Mouse (Mus musculus) neural tube, embryonic 11.5 days (tissue): ENCODE data around the gene Nkx3-2. TPM values are rescaled to one million over a fixed set of nuclear protein-coding genes. Genes with fewer than 3 reads are reported as not detected.

Source experiments
- ATAC-seq: fragments of 200-750 bp; cut with Nextera tagmentation; 2 replicates; pipeline ENCODE4 v1.8.0; 2017; ENCODE audit warnings: moderate number of reproducible peaks, mild to moderate bottlenecking, moderate TSS enrichment, moderate library complexity; ENCODE audit not compliant: insufficient read depth, low FRiP score, low TSS enrichment
- DNase-seq: peaks from one replicate; pipeline ENCODE4 v3.0.0-alpha.2; 2015; ENCODE audit warnings: low spot score
- H3K27ac ChIP-seq: fragments of 300-500 bp; sonication (generic); 2 replicates; pipeline ENCODE4 v1.5.1; 2014; ENCODE audit warnings: low read depth, mild to moderate bottlenecking, low read length
- H3K27me3 ChIP-seq: fragments of 300-500 bp; sonication (generic); 2 replicates; pipeline ENCODE4 v1.6.1; 2014; ENCODE audit warnings: mild to moderate bottlenecking, low read length, mixed read lengths; ENCODE audit not compliant: control insufficient read depth, insufficient read depth
- H3K36me3 ChIP-seq: fragments of 300-500 bp; sonication (generic); 2 replicates; pipeline ENCODE4 v1.6.1; 2014; ENCODE audit warnings: mild to moderate bottlenecking, low read length, moderate library complexity, mixed read lengths; ENCODE audit not compliant: control insufficient read depth, insufficient read depth
- H3K4me1 ChIP-seq: fragments of 300-500 bp; sonication (generic); 2 replicates; pipeline ENCODE4 v1.6.1; 2014; ENCODE audit warnings: low read length, mixed read lengths; ENCODE audit not compliant: control insufficient read depth, insufficient read depth
- H3K4me2 ChIP-seq: fragments of 300-500 bp; sonication (generic); 2 replicates; pipeline ENCODE4 v1.6.1; 2014; ENCODE audit warnings: low read depth, mild to moderate bottlenecking, moderate library complexity
- H3K4me3 ChIP-seq: fragments of 300-500 bp; sonication (generic); 2 replicates; pipeline ENCODE4 v1.5.1; 2014; ENCODE audit warnings: low read depth, low read length
- H3K9ac ChIP-seq: fragments of 300-500 bp; sonication (generic); 2 replicates; pipeline ENCODE4 v1.6.1; 2014; ENCODE audit warnings: mild to moderate bottlenecking, low read length
- H3K9me3 ChIP-seq: fragments of 300-500 bp; sonication (generic); 2 replicates; pipeline ENCODE4 v1.6.1; 2016; ENCODE audit warnings: low read length; ENCODE audit not compliant: control insufficient read depth
- WGBS: fragments of 180-500 bp; shearing (Covaris S2); extraction: QIAGEN DNeasy Blood & Tissue Kit; methylation state at CpG from one replicate; pipeline ENCODE4 v1.1.7; 2014; 5-methylcytosine and 5-hydroxymethylcytosine counted together
- polyA plus RNA-seq: library from polyadenylated mRNA; unstranded; fragments of >200 nt; fragmentation: Nextera tagmentation; extraction: Ambion mirVana; gene quantifications from 2 replicates; pipeline ENCODE4 v1.2.1, GENCODE M21; 2014

Gene Nkx3-2
- polyA plus RNA-seq, 1 experiment from 2014 or later, result 2.5 TPM

DNA sequence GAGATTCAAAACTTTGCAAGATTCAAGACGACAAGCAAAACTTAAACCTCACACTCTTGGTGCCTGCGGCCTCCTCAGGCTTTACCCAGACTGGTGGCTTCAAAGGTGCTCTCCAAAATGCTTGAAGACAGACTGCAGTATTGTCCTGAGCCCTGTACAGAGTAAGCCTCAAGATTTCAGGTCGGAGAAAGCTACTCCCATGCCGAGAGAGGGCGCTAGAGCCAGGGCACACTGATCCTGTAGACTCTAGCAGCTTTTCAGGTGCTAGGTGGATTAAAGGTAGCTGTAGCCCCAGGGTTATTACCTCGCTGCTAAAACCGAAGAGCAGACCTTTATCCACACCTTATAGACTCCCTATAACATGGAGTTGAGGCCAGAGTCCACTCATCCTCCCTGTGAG is 20.1 kb downstream of the Nkx3-2 start:
- Histone ChIP-seq H3K27me3 (peaks cover 52% of the 10 kb centered on the region), H3K9ac (no peak overlapping the region), H3K4me2 (no peak overlapping the region), H3K4me1 (no peaks in the 10 kb centered on the region), H3K27ac (no peak overlapping the region), H3K4me3 (no peak overlapping the region), H3K9me3 (no peaks in the 10 kb centered on the region), H3K36me3 (no peaks in the 10 kb centered on the region)
- DNase-seq (no peak), ATAC-seq (no peak)
- 3% methylated on average over 7 of the region's 7 CpGs for WGBS

DNA sequence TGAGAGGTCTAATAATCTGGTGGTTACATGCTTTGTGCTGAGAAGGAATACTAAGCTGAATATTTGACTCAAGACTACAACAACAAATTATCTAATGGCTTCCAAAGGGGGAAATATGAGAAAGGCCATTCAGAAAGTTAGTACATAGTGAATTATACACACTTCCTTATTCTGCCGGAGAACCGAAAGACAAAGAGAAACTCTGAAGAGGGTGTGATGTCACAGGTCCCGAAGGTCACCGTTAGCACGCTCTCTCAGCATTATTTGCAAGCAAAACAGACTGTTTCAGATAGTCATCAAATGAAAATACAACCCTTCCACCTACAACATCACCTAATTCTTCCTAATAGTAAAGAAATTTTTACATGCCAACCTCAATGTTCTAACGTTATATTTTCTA is 25.5 kb downstream of the Nkx3-2 start:
- Histone ChIP-seq H3K9ac (no peak overlapping the region), H3K4me1 (no peaks in the 10 kb centered on the region), H3K36me3 (no peaks in the 10 kb centered on the region), H3K4me3 (no peak overlapping the region), H3K4me2 (no peak overlapping the region), H3K27me3 (peaks cover 1% of the 10 kb centered on the region; the same call in 1 of the 2 replicates), H3K27ac (no peak overlapping the region), H3K9me3 (no peaks in the 10 kb centered on the region)
- DNase-seq, result no peak
- 70% methylated on average over 6 of the region's 6 CpGs for WGBS
- no peak for ATAC-seq

DNA sequence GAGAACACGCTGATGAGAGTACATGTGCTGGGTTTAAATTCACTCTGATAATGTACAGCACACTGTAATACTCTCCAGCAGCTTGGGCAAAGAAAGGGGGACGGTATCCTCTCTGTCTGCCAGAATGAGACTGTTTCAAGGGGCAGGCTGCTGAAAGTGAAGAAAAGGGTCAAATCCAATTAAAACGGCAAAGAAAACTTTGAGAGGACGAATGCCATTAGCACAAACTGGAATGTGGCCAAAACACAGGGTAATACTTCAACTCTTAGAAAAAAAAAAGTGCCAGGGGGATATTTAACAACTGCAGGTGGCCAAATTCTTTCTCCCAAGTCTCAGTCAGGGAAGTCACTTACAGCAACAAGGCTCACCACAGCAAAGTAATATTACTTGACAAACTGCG is 27.3 kb downstream of the Nkx3-2 start:
- no peaks in the 10 kb centered on the region for H3K9me3 ChIP-seq
- no peaks in the 10 kb centered on the region for H3K4me1 ChIP-seq
- DNase-seq, result no peak
- H3K4me2 ChIP-seq, result no peak overlapping the region
- no peak overlapping the region for H3K27ac ChIP-seq
- H3K4me3 ChIP-seq, result no peak overlapping the region
- no peaks in the 10 kb centered on the region for H3K27me3 ChIP-seq
- H3K36me3 ChIP-seq, result no peaks in the 10 kb centered on the region
- 56% methylated on average over 5 of the region's 5 CpGs for WGBS
- H3K9ac ChIP-seq, result no peak overlapping the region
- ATAC-seq, result no peak

DNA sequence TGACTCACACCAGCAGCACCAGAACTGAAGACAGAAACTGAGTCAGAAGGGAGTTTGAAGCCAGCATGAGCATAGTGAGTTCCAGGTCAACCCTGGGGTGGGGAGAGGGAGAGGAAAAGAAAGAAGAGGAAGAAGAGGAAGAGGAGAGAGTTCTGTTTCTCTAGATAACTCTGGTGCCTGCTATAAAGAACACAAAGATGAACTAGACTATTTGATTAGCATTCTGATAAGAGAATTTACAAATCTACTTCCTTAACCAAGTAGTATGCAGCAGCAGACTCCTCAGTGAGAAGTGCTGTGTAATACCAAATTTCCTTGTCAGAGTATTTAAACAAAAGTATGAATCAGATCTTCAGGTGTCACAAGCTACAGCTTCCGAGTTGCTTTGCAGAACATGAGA is 37.3 kb downstream of the Nkx3-2 start:
- H3K36me3 ChIP-seq, result no peaks in the 10 kb centered on the region
- no peak overlapping the region for H3K27ac ChIP-seq
- no peak for DNase-seq
- H3K4me3 ChIP-seq, result no peak overlapping the region
- no peak for ATAC-seq
- H3K9ac ChIP-seq, result no peak overlapping the region
- no peaks in the 10 kb centered on the region for H3K9me3 ChIP-seq
- no peaks in the 10 kb centered on the region for H3K4me1 ChIP-seq
- 90% methylated on average over 1 of the region's 1 CpGs for WGBS
- no peaks in the 10 kb centered on the region for H3K27me3 ChIP-seq
- H3K4me2 ChIP-seq, result no peak overlapping the region

DNA sequence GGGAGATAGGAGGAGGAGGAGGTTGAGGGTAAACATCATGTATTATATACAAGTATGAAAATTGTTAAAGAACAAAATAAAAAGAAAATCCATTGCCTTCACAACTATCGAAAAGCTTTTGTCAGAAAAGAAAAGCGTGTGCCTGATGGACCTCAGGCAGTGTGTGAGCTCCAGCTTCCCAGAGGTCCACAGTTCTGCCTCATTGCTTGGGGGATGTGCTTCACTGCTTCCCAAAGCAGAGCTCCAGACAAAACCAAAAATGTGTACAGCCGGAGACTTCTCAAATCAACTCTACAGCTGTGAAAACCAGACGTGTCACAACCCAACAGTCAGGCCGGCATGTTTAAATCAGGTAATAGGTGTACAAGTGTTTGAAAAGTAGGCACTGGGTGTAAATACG is 38.7 kb downstream of the Nkx3-2 start:
- no peak overlapping the region for H3K4me2 ChIP-seq
- no peak overlapping the region for H3K27ac ChIP-seq
- no peaks in the 10 kb centered on the region for H3K9me3 ChIP-seq
- H3K4me1 ChIP-seq, result no peaks in the 10 kb centered on the region
- ATAC-seq (no peak), DNase-seq (no peak)
- H3K36me3 ChIP-seq, result no peaks in the 10 kb centered on the region
- H3K4me3 ChIP-seq, result no peak overlapping the region
- H3K27me3 ChIP-seq, result no peaks in the 10 kb centered on the region
- H3K9ac ChIP-seq, result no peak overlapping the region
- 71% methylated on average over 6 of the region's 6 CpGs for WGBS

Other genes with a start within 250 kb of the Nkx3-2 start
- 89.0 and 92.7 TPM in 2 replicates for gene Rab28, start 56.3 kb downstream of the Nkx3-2 start, polyA plus RNA-seq
- 22.9 and 25.6 TPM in 2 replicates for gene Bod1l, start 79.8 kb upstream of the Nkx3-2 start, polyA plus RNA-seq